32 mouse cellular contexts compared by ENCODE assay signal in the genomic region with DNA sequence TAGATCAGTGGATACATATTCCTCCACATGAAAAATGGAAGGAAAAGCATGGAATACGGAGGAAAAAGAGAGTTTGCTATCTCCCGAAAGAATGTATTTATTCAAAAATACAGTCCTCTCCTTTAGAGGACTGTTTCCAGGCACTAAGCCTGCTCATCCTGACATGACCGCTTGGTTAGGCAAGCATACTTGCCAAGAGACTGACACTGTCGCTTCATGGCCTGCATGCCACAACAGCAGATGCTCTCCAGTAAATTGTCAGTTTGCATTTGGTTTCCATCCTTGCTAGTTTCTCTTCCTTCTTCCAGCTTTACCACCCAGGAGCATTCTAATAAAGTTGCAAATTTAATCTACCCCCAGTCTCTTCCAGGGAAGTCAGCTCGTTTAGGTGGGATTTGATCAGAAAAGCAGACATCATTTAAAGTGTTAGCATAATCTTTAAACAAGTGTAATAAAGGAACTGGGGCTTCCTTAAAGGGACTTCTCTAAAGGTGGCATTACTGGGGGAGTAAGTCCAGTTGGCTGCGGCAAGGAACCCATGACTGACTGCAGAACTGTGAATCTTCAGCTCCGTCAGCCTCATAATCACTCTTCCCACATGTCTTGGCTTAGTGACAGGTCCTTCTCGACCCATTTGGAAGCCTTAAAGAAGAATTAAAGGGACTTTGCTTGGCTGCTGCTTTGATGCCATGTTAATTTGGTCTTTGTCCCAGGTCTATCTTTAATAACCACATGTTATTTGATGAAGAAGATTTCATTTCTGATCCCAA. TPM values are rescaled to one million over a fixed set of nuclear protein-coding genes. Genes with fewer than 3 reads are reported as not detected.
A peak's percentile ranks its signal among the peaks of the same experiment; 100 is the strongest.
DNase-seq lines count a peak whose midpoint lies in the region; ATAC-seq lines count a peak whose summit lies in the region.
"Had no signal": no experiment of that assay in that cellular context is flagged by ENCODE, and none has a peak within 500 bp of the region (broad histone marks: within the 10 kb centered on the region; RNA-seq: fewer than 3 reads in every experiment).

No protein-coding gene starts in this region.

- WGBS in liver, embryonic 13.5 days (ENCODE audit: insufficient replicate concordance): 78% methylated on average over 8 of the region's 8 CpGs

- intact Hi-C loops in left cerebral cortex, postnatal 4 days (cut with DNase I): no loop called here
- intact Hi-C loops in left cerebral cortex, postnatal 10 days (cut with DNase I): no loop called here

- H3K27me3 ChIP-seq in liver, embryonic 13.5 days: no peaks in the 10 kb centered on the region
- H3K27me3 ChIP-seq: forebrain, embryonic 12.5 days; heart, embryonic 12.5 days; midbrain, embryonic 12.5 days had no signal

- H3K4me2 ChIP-seq in liver, embryonic 13.5 days: peak overlapping the region; percentile 56
- H3K4me2 ChIP-seq: forebrain, embryonic 12.5 days; heart, embryonic 12.5 days; midbrain, embryonic 12.5 days had no signal

- peak overlapping the region; percentile 95 for H3K27ac ChIP-seq in liver, embryonic 13.5 days
- H3K27ac ChIP-seq: forebrain, embryonic 12.5 days; kidney, postnatal 0 days; left cerebral cortex, adult 2 months; limb, embryonic 10.5 days; midbrain, embryonic 12.5 days had no signal

- peaks cover 58% of the 10 kb centered on the region for H3K4me1 ChIP-seq in liver, embryonic 13.5 days (replicated peaks)
- H3K4me1 ChIP-seq: forebrain, embryonic 12.5 days; heart, embryonic 12.5 days; limb, embryonic 10.5 days; midbrain, embryonic 12.5 days had no signal

- H3K36me3 ChIP-seq in liver, embryonic 13.5 days: peaks cover 34% of the 10 kb centered on the region

- peak; percentile 43 for DNase-seq in cerebellum, postnatal 14 days
- no peak for DNase-seq in cerebellum, adult 18-20 months
- peak; percentile 8 for DNase-seq in left cerebral cortex, postnatal 4 days
- no peak for DNase-seq in left cerebral cortex, postnatal 10 days (ENCODE audit: extremely low spot score in 1 of 2, low spot score in 2 of 2)
- no peak for DNase-seq in liver, embryonic 13.5 days
- DNase-seq in telencephalon, adult 2 months (ENCODE audit: low read depth, low spot score): peak; percentile 15
- DNase-seq in thymus, postnatal 10 days (ENCODE audit: low spot score in 2 of 2): no peak
- DNase-seq: adrenal gland, postnatal 10 days; cerebellum, adult 9-10 months; heart, postnatal 14 days; kidney, adult 18-20 months; thymus, adult 18-20 months; thymus, postnatal 4 days had no signal

- H3K9ac ChIP-seq in liver, embryonic 13.5 days: peak overlapping the region; percentile 56
- H3K9ac ChIP-seq: forebrain, embryonic 12.5 days; heart, embryonic 12.5 days; midbrain, embryonic 12.5 days had no signal

- ATAC-seq in liver, embryonic 13.5 days (ENCODE audit: low read depth): no peak
- ATAC-seq: lung, postnatal 0 days had no signal

- peak overlapping the region; percentile 18; the same call in 1 of the 2 replicates for H3K4me3 ChIP-seq in liver, embryonic 13.5 days (replicated peaks)
- H3K4me3 ChIP-seq: forebrain, embryonic 12.5 days; heart, embryonic 12.5 days; left cerebral cortex, adult 2 months; limb, embryonic 10.5 days; midbrain, embryonic 12.5 days had no signal

- no peaks in the 10 kb centered on the region for H3K9me3 ChIP-seq in liver, embryonic 13.5 days (replicated peaks)
- H3K9me3 ChIP-seq: forebrain, embryonic 12.5 days; heart, embryonic 12.5 days; limb, embryonic 10.5 days; midbrain, embryonic 12.5 days had no signal

RNA-seq across cellular contexts. Expression of a gene that starts 15.1 kb away (rescaled TPM):
- total RNA-seq in left cerebral cortex, postnatal 4 days (2021): 10 to 100 TPM; 11.8 to 12.5 TPM
- 10 to 100 TPM; 12.9 to 14.5 TPM for total RNA-seq in left cerebral cortex, postnatal 10 days (2021)
- polyA plus RNA-seq in liver, embryonic 13.5 days (2015; fragmentation: Nextera tagmentation; extraction: Ambion mirVana): 28.5 and 30.0 TPM in 2 replicates

RNA-seq across cellular contexts. Expression of a gene that starts 15.2 kb away (rescaled TPM):
- not detected for total RNA-seq in left cerebral cortex, postnatal 4 days (2021)
- under 1 TPM in 1 of 2 experiments, not detected in 1; 0.54 TPM for total RNA-seq in left cerebral cortex, postnatal 10 days (2021)
- polyA plus RNA-seq in liver, embryonic 13.5 days (2015; fragmentation: Nextera tagmentation; extraction: Ambion mirVana): not detected in 2 replicates
- total RNA-seq: adrenal gland, postnatal 10 days; heart, postnatal 14 days; left cerebral cortex, adult 2 months; liver, adult 2 months; megakaryocyte progenitor cell, adult 5-6 weeks had no signal
- polyA plus RNA-seq: brain, embryonic 14.5 days; embryonic facial prominence, embryonic 11.5 days; forebrain, embryonic 12.5 days; heart, embryonic 12.5 days; hindbrain, embryonic 11.5 days; kidney, postnatal 0 days; large intestine, adult 2 months; limb, embryonic 10.5 days; liver, adult 2 months; lung, postnatal 0 days; midbrain, embryonic 12.5 days; neural tube, embryonic 11.5 days; spleen, adult 2 months had no signal

RNA-seq across cellular contexts. Expression of a gene that starts 47.9 kb away (rescaled TPM):
- total RNA-seq in left cerebral cortex, postnatal 4 days (2021): not detected
- total RNA-seq in left cerebral cortex, postnatal 10 days (2021): not detected
- polyA plus RNA-seq in liver, embryonic 13.5 days (2015; fragmentation: Nextera tagmentation; extraction: Ambion mirVana): not detected in 2 replicates
- total RNA-seq: adrenal gland, postnatal 10 days; gastrocnemius, adult 8-10 months; heart, postnatal 14 days; layer of hippocampus, postnatal 10 days; left cerebral cortex, adult 2 months; liver, adult 2 months had no signal
- polyA plus RNA-seq: brain, embryonic 14.5 days; embryonic facial prominence, embryonic 11.5 days; forebrain, embryonic 12.5 days; frontal cortex, adult 2 months; gonadal fat pad, adult 2 months; heart, embryonic 12.5 days; hindbrain, embryonic 11.5 days; kidney, postnatal 0 days; large intestine, adult 2 months; limb, embryonic 10.5 days; liver, adult 2 months; lung, postnatal 0 days; midbrain, embryonic 12.5 days; neural tube, embryonic 11.5 days; spleen, adult 2 months had no signal

Comparison
In these comparisons a context has a peak if more than half of its experiments do, and no peak if none do; other contexts are left out.
1. DNase-seq: peak in cerebellum, postnatal 14 days (2 of 2), left cerebral cortex, postnatal 4 days (single experiment) and telencephalon, adult 2 months (single experiment); none in cerebellum, adult 18-20 months (0 of 2), left cerebral cortex, postnatal 10 days (0 of 2), liver, embryonic 13.5 days (single experiment) and thymus, postnatal 10 days (0 of 2).